Mouse (Mus musculus) ovary, postnatal 14 days (tissue): Measurements from ENCODE around the gene Guf1.

Source experiments
- DNase-seq: peaks from one replicate; pipeline ENCODE4 v3.0.0; 2022; ENCODE audit warnings: low spot score

Guf1 gene

DNA sequence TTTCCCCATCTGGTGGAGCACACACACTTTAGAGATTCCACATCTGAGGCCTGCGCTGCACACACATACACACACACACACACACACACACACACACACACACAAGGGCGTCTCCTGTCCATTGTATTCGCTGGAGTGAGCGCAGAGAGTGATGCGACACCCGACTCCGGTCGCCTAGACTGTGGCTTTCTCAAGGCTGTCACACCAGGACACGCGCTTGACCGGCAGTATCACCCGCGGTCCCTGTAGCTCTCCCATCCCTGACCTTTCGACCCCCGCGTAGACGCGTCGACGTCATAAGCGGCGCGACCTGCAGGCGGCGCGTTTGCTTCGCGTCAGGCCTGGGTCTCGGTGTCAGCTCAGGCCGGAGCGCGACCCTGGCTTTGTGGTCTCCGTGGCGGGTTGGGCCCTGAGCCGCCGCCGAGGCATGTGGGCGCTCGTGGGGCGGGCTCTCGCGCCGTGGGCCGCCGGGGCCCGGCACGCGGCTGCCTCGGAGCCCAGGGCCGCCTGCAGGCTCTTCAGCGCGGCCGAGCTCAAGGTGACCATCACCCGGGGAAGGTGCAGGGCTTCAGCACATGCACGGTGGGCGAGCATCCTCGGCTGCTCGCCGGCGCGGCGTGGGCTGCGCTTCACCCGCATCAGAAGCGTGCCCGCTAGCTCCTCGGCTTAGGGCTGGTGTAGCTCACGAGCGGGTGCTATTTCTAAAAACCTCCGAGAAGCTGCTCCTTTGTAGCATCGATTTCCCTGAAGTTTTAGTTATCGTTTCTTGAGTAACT, at the start of gene Guf1:
Gene Guf1, plus strand, starts transcription at position 296 of the 776 bp plus-strand sequence.
- DNase-seq: peak; percentile 96

DNA sequence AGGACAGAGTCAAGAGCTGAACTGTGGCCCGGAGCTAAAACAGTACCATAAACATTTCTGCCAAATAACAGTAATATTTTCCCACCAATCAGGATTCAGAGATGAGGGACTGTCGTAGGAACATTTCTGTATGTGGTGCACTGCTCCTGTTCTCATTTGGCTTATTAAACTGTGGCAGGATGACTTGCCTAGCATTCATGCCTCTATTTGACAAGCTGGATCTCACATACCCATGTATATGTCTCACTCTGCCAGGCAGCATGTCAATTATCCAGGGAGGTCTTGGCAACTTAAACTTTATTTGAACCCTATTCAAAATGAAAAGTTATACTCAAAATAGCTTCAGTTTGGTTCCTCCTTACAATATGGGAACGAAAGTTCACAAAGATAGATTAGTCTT, 49.7 kb upstream of the Guf1 start:
- DNase-seq: no peak

DNA sequence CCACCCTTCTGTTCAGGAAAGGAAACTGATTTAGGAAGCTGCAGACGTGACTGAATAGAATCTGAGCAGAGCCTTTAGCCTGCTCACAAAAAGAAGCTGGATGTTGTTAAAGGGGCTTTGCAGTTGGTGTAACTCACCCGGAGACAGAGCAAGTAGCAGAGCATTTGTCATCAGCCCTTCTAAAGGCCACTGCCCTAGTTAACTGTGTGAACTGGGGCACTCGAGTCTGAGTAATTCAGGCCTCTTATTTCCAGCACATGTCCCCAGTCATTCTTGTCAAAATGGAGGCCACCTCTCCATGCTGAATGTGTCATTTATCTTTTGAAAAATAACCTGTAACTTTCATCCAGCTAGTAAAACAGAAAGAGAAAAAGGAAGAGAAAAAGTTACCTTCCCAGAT, 45.1 kb upstream of the Guf1 start:
- DNase-seq: no peak

DNA sequence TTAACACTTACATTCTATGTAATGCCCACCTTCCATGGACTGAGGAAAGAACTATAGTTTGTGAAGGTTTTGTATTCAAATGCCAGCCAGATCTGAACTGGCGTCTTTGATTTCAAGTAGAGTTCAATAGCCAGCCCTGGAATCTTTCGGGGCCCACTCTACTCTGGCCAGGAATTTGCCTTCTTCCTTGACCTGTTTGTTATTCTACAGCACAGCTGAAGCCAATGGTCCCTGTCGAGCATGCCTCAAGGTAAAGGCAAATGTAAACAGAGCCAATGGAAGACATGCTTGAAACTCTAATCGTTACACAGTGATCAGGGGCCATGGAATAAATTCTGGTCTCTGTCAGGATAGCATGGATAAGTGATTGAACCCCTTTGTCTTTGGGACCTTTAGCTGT, 44.5 kb upstream of the Guf1 start:
- DNase-seq: no peak

DNA sequence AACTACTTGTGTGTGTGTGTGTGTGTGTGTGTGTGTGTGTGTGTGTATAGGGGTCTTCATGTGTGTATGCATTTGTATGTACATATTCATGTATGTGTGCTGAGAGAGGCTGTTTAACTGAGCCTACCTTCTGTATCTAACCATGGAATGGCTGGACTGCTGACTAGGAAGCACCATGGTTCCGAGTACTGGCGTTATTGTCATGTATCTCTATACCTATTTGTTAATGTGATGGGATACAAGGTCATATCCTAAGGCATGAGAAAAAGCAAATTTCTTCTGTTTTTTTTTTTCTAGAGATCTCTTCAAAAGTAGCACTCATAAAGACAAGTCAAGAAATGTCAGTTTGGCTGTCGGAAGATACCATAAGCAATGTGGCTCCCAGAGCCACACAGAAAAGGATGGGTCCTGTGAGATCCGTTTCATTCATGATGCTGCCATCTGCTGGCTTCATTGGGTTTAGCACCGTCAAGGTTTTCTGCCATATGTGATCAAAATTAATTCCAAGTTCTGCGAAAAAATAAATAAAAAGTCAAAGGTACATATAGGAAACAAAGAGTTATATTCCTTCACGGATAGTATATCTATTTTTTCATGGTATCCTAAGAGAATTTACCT, 36.0 kb upstream of the Guf1 start:
- DNase-seq: peak; percentile 35

DNA sequence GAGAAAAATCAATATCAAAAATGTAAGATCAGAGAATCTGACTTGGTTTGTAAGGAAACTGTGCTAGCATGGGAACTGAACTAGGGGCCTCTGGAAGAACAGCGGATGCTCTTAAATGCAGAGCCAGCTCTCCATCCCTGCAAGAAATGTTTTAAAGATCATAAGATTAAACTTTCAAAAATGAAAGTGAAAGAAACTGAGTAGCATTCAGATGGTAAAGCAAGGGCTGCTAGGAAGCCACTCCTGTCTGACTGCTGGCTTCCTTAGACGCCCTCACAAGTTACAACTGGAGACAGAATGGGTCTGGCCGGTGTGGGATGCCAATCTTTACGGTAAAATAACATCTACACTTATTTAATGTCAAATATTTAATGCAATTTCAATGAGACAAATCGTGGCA, 34.7 kb upstream of the Guf1 start:
- no peak for DNase-seq

DNA sequence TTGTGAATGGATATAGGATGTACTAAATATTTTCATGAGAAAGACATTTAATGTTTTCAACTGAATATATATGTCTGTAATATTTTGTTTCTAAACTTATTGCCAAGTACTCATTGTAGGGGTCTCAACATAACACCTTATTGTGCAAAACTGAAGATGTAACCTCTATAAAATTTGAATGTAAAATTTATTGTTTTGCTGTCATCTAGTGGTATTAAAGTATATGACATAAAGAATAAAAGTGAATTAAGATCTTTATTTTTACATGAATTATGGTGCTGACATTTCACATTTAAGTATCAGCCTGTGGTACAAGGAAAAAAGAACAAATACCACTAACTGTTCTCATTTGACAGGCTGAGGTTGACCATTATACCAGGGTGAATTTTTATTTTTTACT, 32.8 kb upstream of the Guf1 start:
- no peak for DNase-seq

DNA sequence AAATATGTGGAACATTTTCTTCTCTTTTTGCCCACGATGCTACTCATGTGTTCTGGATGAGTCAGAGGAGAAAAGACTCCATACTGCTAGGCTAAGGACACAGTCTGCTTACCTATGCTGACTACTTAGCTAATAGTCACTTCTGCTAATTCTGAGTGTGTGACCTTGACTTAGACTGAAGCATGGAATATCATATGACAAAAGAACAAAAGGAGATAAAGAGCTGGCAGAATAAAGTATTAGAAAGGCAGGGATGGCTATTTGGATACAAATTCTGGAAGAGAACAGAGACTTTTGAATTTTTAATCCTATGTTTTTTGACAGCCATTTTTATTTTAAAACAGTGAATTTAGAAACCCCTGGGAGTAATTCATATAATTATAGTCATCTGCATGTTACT, 15.0 kb upstream of the Guf1 start:
- no peak for DNase-seq

DNA sequence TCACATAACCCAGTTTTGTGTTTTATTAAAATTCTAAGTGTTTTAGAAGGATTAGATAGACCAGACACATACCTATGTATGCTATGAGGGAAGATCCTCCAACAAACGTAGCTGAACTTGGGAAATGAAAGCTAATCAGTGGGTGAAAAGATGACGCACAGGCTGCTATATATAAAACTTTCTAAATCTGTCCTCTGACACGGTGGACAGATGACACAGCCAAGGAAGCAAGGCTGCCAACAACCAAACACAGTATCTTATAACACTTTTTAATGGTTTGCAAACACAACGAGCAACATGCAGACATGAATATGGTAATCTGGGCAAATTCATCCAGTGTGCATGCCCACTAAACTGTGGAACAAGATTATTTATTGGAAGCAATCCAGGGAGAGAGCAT, 14.2 kb upstream of the Guf1 start, which contains the start of gene Yipf7:
Gene Yipf7, minus strand, starts transcription at position 160 of the 400 bp plus-strand sequence.
- no peak for DNase-seq

DNA sequence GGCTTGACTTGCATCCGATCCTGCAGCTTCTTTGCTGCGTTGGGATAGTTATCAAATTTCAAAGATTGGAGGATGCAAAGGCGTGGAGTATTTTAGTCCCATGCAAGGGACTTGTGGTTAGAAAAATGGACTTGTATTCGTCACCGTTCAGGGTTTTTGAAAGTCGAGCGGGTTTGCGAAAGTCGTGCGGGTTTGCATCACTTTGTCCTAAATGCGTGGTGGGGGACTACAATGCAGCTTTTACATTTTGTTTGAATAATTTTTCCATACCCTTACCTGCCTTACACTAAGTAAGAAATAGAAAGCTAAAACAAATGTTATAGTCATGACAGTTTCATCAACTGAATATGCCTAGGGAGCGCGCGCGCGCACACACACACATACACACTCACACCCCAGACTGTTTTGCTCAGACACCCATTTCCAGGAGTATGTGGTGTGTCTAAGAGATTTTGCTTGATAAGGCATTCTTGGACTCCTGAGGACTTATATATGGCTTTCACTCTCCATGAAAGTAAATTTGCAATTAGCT, 747 bp downstream of the Guf1 start:
- DNase-seq: no peak

DNA sequence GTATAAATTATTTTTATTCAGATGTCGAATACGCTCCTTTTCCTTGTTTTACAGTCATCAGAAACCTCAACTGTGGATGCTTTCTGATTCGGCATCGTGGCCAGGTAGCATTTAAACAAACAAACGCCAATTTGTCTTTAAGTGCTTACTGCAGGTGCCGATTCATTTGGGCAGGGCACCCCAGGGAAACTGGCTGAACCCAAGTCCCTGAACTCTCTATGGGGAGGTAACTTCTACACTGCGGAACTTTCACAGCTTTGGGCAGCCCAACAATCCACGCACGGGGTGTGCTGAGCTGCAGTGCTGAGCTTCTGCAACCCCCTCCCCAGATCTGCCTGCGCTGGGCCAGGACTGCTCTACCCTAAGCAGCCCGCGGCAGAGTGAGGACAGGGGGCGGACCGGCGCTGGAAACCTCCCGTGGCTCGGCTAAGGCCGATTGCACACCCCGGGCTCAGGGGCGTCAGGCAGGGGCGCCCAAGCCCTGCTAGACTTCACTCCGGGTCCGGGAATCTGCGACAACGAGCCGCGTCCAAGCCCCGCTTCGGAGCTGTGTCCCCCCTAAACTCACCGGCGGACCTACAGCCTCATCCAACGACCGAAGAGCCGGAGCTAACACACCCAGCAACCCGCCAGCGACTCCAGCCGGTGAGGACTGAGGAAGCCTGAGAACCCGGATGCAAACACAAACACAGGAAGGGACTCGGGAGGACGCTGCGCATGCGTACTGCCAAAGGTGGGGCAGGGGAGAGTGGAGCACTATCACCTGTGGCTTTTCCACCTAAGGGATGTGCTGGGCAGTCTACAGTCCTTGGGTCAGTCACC, 35.1 kb downstream of the Guf1 start, which contains the start of gene Gnpda2:
Gene Gnpda2, minus strand, starts transcription at position 701 of the 822 bp plus-strand sequence.
- peak; percentile 69 for DNase-seq

DNA sequence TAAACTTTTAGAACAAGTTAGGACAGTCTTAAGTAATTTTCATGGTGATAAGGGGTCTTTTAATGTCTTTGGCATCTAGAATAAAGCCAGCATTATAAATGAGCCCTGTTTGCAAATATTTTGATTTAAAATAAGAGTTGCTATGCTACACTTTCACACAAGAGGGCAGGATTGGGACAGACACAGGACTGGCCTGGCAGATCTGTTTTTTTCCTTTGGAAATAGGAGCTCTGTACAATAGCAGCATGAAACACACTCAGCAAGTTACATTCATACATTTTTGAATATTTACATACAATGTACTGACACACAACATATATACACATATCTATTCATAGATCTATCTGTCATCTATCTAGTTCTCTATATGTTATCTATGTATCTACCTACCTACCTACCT, 44.3 kb downstream of the Guf1 start:
- DNase-seq: no peak

DNA sequence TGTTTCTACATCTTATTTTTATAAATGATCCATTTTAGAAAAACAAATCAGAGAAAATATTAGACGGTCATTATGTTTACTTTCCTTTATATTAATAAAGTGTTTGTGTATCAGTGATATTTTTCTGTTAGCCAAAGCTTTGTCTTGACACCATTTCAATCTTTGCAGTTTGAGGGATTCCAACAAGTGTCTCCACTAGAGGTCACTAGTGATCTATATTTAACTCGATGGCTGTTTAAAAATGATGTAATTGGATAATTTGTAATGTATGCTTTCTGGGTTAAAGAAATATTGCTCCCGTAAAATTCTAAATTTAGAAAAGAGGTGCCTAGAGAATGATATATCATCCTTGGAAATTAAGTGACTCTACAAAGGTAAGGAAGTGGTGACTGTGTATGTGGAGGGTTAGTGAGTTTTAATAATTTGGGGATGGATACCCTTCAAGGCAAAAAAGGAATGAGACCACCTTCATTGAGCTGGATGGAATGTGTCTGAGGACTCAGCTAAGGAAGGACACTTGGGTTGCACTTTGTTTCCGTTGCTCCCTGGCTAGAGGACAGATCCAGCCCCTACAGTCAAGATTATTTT, 56.6 kb downstream of the Guf1 start:
- DNase-seq: no peak

DNA sequence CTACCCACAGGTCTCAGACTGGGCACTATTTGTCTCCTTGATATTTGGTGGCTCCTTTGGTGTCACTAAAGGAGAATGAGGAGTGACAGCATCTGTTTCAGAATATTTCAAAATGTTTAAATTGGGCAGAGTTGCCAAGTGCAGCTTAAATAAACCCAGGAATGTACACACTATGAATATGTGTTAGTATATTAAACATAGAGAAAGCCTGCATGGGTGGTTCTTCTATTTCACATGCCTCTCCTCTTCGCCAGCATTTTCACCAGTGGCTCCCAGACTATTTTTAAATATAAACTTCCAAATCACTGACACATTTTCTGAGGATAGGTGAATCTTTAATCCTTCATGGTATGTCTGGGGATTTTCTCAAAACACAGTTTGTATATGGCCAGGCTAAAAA, 64.2 kb downstream of the Guf1 start:
- DNase-seq: no peak
